In genomic region chr17:63970939-63971338, GRCm38 (mm10) we compare ENCODE assay signal across 14 mouse cellular contexts.
"Had no signal": no experiment of that assay in that cellular context is flagged by ENCODE, and none has a peak within 500 bp of the region (broad histone marks: within the 10 kb centered on the region; RNA-seq: fewer than 3 reads in every experiment).

No protein-coding gene starts in this region.

- DNase-seq: kidney, adult 8-10 months; kidney, postnatal 10 days; kidney, postnatal 4 days; lung, postnatal 14 days; right cerebral cortex, adult 18-20 months; right cerebral cortex, postnatal 25 days; thymus, postnatal 14 days had no signal

- H3K9ac ChIP-seq: limb, embryonic 12.5 days; lung, embryonic 15.5 days; midbrain, embryonic 12.5 days; neural tube, embryonic 15.5 days had no signal

- ATAC-seq: intestine, embryonic 16.5 days had no signal

- H3K9me3 ChIP-seq: limb, embryonic 12.5 days; lung, embryonic 15.5 days; midbrain, embryonic 12.5 days; neural tube, embryonic 15.5 days had no signal

- H3K4me3 ChIP-seq: limb, embryonic 12.5 days; lung, embryonic 15.5 days; midbrain, embryonic 12.5 days; myocyte; neural tube, embryonic 15.5 days had no signal

- H3K27ac ChIP-seq: limb, embryonic 12.5 days; lung, embryonic 15.5 days; macrophage had no signal

- H3K4me2 ChIP-seq: limb, embryonic 12.5 days; lung, embryonic 15.5 days; midbrain, embryonic 12.5 days; neural tube, embryonic 15.5 days had no signal

- H3K36me3 ChIP-seq: limb, embryonic 12.5 days; lung, embryonic 15.5 days; midbrain, embryonic 12.5 days; neural tube, embryonic 15.5 days had no signal

- H3K27me3 ChIP-seq: limb, embryonic 12.5 days; lung, embryonic 15.5 days; midbrain, embryonic 12.5 days; neural tube, embryonic 15.5 days had no signal

- H3K4me1 ChIP-seq: limb, embryonic 12.5 days; midbrain, embryonic 12.5 days; neural tube, embryonic 15.5 days had no signal
